Mouse (Mus musculus): Measurements from ENCODE around the gene Lcmt1.

Lcmt1 gene

DNA sequence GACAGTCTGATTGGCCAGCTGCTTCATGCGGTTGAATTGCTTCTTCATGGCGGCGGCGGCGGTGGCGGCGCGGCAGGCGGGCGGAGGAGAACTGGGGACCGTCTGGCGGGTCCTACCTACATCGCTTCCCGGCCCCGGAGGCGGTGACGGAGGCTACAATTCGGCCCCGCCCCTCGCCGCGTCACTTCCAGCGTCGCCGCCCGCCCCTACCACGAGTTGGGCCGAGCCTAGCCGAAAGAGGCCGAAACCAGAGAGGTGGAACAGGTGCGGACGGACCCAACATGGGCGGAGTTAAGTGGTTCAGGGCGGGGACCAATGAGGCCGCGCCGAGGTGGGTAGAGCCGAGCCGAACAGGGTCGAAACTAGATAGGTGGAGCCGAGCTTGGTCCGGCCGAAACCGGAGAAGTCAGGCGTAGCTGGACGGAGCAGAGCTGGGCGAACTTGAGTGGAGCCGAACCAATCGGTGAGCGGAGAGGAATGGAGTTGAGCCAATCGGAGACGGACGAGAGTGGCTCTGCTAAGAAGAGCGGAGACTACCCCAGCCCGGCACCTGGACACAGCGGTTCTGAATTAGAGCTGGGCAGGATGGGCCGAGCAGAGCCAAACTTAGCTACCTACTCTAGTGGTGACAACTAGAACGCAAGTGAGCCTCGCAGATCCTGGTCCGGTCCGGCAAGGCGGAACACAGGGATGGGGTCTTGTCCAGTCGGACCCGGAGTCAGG lies at the start of gene Lcmt1, which contains the start of gene Arhgap17:
Gene Lcmt1, plus strand, starts transcription at position 26 of the 723 bp plus-strand sequence.
Gene Arhgap17, minus strand, starts transcription at position 157 of the 723 bp plus-strand sequence.
- peak; percentile 93 to 96 for DNase-seq (ENCODE audit: low spot score in 2 of 2)

DNA sequence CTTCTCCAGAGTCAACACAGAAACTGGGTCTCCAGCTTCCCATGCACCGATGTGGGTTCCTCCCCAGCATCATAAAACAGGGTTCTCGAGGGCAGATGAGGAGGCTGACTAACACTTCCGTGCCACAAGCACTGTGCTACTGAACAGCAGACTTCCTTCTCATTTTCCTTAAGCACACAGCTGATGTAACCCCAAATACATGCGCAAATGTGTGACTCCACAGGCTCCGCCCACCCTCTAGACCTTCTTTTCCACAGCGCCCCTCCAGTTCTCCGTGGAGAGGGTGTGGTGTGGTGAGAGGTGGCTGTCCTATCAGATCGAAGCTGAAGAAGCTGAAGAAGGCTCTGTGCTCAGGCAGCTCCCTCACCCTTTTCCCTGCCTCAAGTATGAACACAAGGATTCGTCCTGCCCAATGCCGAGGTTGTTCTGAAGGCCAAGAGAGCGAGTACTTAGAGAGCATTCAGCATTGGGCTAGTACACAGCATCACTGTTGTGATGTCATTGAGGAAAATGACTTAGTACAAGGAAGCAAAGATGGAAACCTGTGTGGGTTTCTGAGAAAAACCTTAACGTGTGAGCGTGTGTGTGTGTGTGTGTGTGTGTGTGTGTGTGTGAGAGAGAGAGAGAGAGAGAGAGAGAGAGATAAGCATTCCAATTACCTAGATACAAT lies 47.0 kb upstream of the Lcmt1 start:
- peak in 1 of 2 experiments; percentile 11 for DNase-seq (ENCODE audit: low spot score in 2 of 2)

DNA sequence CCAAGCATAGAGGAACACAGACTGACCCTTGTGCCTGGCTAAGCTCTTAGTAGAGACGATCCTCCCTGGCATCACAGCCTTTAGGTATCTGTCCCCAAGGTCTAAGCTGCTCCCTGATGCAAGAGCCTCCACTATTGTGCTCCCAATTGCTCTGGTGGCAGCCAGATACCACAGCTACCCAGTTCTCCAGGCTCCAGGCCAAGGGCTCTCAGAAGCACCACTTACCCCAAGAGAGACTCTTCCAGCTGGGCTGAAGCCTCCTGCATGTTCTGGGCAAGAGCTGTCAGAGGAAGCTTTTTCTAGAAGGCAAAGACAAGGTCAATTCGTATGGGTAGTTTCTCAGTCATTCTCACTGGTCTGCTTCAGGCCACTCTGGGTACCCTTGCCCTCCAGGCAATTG lies 46.2 kb upstream of the Lcmt1 start:
- no peak for DNase-seq (ENCODE audit: low spot score in 2 of 2)

DNA sequence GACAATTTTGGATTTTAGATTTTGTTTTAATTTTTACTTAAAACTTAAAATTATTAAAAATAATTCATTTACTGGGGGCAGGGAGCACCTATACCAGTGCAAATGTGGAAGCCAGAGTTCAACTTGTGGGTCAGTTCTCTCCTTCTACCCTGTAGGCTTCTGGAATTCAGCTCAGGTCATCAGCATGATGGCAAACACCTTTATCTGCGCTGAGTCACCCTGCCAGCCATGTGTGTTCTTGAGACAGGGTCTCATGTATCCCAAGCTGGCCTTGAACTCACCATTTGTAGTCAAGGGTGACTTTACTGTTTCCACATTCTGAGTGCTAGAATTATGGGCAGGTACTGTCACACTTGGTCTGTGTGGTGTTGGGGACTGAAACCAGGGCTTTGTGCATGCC lies 45.5 kb upstream of the Lcmt1 start:
- no peak for DNase-seq (ENCODE audit: low spot score in 2 of 2)

GRCm38 (mm10) chr7:123326062-123326461 lies 43.5 kb upstream of the Lcmt1 start:
- no peak for DNase-seq (ENCODE audit: low spot score in 2 of 2)

DNA sequence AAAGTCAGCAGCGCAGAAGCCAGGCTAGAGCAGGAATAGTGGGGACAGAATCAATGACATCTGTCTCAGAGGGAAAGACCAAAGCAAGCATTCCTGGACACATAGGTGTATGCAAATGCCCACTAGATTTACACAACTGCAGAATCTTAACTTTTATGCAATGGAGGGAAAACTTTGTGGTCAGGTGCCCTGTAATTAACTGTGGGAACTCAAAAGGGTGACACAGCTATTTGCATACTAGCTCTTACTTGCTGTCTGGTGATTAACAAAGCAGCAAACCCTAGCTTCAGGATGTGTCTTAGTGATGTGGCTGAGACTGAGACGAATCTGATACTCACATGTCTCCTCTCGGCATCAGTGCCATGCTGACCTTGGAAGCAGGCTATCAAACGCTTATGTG lies 42.7 kb upstream of the Lcmt1 start:
- no peak for DNase-seq (ENCODE audit: low spot score in 2 of 2)

DNA sequence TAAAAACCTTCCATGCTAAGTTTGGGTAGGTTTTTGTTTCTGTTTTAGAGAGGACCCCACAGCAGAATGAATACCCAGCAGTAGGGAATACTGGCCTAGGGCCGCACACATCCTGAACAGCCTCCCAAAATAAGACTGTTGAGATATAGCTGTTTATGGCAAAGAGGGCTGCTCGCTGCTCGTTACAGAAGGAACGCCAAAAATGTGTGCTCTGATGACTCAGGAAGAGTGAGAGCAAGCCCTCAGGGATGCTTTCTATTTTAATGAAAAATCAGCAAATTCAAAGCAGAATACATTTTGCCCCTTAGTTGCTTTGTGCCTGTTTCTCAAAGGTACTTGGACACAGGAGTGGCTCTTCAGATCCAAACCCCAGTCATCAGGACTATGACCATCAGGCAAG lies 41.7 kb upstream of the Lcmt1 start:
- DNase-seq (ENCODE audit: low spot score in 2 of 2), result no peak

- no peak for DNase-seq (ENCODE audit: low spot score in 2 of 2)
These were observed 39.1 kb upstream of the Lcmt1 start for GRCm38 (mm10) chr7:123330506-123330905.

DNA sequence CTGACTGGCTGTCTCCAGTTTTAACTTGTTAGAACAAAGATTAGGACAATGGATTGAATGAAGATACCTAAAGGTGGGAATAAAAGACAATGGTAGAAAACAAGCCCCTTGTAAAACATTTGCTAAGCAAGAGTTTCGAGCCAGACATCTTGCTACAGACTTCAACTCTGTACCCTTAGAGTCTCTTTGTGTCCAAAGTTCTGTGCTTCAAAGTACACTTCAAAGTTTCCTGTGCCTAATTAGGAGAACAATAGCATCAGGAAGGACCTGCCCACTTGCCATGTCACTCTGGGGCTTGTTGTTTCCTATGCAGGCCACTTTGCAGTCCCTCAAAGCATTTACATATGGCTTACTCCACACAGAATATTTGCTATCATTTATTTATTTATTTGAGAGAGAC lies 33.3 kb upstream of the Lcmt1 start:
- DNase-seq (ENCODE audit: low spot score in 2 of 2), result no peak

- no peak for DNase-seq (ENCODE audit: low spot score in 2 of 2)
These were observed 31.2 kb upstream of the Lcmt1 start for GRCm38 (mm10) chr7:123338351-123338750.

DNA sequence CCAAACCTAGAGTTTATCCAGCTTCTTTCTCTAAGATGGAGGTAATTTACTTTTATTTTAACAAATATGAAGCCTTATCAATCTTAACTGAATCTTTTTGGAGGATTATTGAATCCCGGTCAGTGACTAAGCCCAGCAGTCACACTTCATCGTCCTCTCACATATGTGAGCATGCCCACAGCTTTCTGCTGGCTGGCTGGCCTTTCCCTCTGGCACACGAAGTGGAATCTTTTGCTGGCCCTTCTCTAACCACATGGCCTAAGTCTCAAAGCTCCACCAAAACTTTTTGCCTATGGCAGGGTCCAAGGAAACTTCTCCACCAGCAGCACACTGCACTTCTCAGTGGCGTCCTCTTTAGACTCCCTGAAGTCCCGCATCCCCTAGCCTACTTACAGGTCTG lies 27.7 kb upstream of the Lcmt1 start:
- no peak for DNase-seq (ENCODE audit: low spot score in 2 of 2)

DNA sequence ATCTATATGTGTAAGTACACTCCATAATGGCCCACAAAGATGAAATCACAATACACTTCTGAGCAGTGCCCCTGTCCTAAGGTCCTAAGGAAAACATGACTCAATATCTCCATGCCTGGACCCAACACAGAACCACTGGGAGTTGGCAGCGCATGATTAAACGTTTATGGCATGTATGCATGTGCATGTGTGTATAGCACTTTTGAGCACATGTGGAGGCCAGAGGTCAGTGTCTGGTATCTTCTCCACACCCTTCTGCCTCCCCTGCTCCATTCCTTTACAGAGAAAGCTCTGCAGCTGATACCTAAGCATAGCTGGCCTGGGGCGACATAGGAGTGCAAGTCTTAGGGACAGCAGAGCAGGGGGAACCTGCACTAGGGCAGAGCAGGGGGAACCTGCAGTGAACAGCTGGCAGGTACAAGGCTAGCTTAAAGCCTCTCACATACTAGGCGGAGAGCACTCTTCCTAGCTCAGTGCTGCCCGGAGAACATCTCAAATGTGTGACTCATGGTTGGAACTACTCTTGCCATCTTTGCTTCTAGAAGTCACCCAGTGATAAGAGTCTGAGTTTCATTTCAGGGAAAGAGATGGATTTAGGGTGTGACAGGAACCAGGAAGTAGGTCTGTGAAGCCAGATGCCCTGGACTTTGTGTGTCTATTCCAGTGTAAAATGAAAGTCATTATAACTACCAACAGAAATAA lies 25.4 kb upstream of the Lcmt1 start:
- DNase-seq (ENCODE audit: low spot score in 2 of 2), result no peak

GRCm38 (mm10) chr7:123345041-123345544 lies 24.5 kb upstream of the Lcmt1 start:
- DNase-seq (ENCODE audit: low spot score in 2 of 2), result no peak

DNA sequence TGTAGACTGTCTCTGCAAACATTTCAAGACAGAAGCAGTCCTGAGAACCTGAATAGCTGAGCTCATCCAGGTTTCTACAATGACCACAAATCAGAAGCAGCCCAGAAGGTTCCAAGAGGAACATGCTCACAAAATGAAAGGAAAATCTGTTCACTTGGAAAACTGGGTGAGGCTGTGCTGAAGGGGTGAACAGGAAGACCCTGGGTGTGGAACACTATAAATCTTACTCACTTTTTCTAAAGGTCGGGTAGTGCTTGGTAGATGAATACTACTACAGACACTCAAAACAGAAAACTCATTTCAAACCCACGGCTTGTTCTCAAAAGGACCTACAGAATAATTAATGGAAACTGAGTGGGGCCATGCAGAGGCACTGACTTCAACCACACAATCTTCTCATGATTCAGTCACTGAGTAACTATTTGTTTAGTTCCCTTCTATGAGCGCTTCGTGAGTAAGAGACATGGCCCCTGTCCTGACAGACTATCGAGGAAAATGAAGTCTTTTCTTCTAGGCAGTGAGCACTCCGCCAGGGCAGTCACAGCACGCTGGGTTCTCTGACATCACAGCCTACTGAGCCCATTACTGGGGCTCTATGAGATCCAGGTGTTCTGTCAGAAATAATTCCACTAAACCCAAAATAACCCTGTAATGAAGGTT lies 22.8 kb upstream of the Lcmt1 start:
- DNase-seq (ENCODE audit: low spot score in 2 of 2), result no peak

GRCm38 (mm10) chr7:123349813-123350212 lies 19.8 kb upstream of the Lcmt1 start:
- no peak for DNase-seq (ENCODE audit: low spot score in 2 of 2)

- no peak for DNase-seq (ENCODE audit: low spot score in 2 of 2)
These were observed 19.3 kb upstream of the Lcmt1 start for GRCm38 (mm10) chr7:123350243-123350642.

- DNase-seq (ENCODE audit: low spot score in 2 of 2), result no peak
These were observed 16.5 kb upstream of the Lcmt1 start for GRCm38 (mm10) chr7:123353081-123353480.

GRCm38 (mm10) chr7:123353879-123354278 lies 15.7 kb upstream of the Lcmt1 start:
- no peak for DNase-seq (ENCODE audit: low spot score in 2 of 2)

GRCm38 (mm10) chr7:123354392-123354791 lies 15.2 kb upstream of the Lcmt1 start:
- no peak for DNase-seq (ENCODE audit: low spot score in 2 of 2)

DNA sequence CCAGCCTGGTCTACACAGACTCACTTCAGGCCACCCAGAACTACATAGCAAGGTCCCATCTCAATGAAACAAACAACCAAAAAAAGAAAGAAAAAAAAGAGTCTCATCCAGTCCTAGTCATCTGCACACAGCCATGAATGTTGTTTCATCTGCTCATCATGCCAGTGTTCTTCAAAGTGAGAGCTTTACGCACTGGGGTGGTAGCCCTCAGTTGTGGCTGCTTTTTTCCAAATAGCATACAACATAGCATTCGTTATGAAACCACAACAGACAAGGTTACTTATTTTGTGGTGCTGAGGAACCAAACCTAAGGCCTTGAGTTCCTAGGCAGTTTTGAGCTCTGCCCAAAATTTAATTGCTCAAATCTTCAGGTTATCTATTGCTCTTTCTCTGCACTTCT lies 14.7 kb upstream of the Lcmt1 start:
- DNase-seq (ENCODE audit: low spot score in 2 of 2), result no peak

DNA sequence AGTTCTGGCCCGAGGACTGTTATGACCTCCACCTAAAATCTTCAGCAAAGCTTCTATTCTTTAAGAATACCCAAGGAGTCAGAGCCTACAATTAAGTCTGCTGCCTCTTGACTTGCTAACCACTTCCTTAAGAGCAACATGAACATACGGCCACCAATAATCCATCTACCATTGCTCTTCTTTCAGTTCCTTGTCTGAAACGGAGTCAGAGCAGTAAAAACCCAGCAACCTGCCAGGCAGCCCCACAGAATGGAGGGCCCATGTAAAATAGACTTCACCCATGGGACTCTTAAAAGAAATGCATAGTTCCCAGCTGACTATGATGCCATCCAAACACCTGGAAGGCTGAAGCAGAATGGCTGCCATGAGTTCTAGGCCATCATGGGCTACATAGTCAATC lies 13.4 kb upstream of the Lcmt1 start:
- DNase-seq (ENCODE audit: low spot score in 2 of 2), result no peak

DNA sequence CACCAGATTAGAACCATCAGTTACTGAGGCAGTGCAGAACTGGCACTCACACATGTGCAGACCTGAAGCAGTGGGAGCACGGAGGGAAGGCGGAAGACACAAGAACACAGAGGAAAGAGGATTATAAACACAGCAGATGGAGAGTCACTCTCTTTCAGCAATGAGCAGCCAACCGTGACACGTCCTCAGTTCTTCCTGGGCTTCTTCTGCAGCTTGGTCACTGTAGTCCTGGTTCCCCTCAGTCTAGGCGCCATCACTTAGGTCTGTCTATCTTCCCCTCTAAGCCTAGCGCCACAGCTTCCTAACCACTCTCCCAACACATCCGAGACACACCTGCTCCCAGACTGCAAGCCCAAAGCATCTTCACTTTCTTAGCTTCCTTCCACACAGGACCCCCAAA lies 10.5 kb upstream of the Lcmt1 start:
- no peak for DNase-seq (ENCODE audit: low spot score in 2 of 2)

Measured in thymus, postnatal 10 days (tissue).